Mouse (Mus musculus): ENCODE data around the gene Otoa. TPM values are rescaled to one million over a fixed set of nuclear protein-coding genes. Genes with fewer than 3 reads are reported as not detected.

Otoa gene
- polyA plus RNA-seq (2012; rRNA removed): 0.02 and 0.05 TPM in 2 replicates

DNA sequence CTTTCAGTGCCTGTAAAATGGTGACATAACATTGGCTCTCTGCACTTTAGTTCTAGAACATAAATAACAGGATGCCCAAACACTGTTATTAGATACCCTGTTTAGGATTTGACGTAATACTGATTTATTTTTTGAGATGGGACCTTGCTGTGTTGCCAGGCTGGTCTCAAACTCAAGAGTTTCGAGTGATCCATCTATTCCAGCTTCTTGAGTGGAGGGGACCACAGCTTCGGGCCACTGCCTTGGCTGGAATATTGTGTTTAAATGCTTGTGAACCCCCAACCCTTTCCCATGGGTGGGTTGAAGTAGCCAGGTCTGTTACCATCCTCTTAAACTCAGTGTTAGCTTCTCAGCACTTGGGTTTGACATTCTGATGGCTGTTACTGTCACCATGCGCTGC, at the start of gene Otoa:
Gene Otoa, plus strand, starts transcription at position 301 of the 400 bp plus-strand sequence.
- Histone ChIP-seq H3K27me3 (ENCODE audit: control insufficient read depth, insufficient read depth, low read length) (no peaks in the 10 kb centered on the region), H3K4me1 (ENCODE audit: control insufficient read depth, insufficient read depth, insufficient read length) (no peaks in the 10 kb centered on the region), H3K36me3 (ENCODE audit: control insufficient read depth, insufficient read depth, low read length) (0 out of 2 replicates have a peak, but pooled peaks cover 2% of the 10 kb centered on the region), H3K4me3 (ENCODE audit: extremely low read depth, insufficient read depth, insufficient read length) (no peak within 1 kb of the TSS), H3K27ac (ENCODE audit: insufficient read depth, low read length) (no peak within 1 kb of the TSS)
- DNase-seq (ENCODE audit: low read depth in 1 of 2, low spot score in 2 of 2): no peak
- no peak for TF ChIP-seq POLR2A (IDR thresholded peaks at IDR 0.05; ENCODE audit: low read depth, low read length)
- no peak for TF ChIP-seq CTCF (IDR thresholded peaks at IDR 0.05; ENCODE audit: extremely low read depth, insufficient read depth, insufficient read length, insufficient replicate concordance)
- WGBS: 91% methylated on average over 4 of the region's 4 CpGs

DNA sequence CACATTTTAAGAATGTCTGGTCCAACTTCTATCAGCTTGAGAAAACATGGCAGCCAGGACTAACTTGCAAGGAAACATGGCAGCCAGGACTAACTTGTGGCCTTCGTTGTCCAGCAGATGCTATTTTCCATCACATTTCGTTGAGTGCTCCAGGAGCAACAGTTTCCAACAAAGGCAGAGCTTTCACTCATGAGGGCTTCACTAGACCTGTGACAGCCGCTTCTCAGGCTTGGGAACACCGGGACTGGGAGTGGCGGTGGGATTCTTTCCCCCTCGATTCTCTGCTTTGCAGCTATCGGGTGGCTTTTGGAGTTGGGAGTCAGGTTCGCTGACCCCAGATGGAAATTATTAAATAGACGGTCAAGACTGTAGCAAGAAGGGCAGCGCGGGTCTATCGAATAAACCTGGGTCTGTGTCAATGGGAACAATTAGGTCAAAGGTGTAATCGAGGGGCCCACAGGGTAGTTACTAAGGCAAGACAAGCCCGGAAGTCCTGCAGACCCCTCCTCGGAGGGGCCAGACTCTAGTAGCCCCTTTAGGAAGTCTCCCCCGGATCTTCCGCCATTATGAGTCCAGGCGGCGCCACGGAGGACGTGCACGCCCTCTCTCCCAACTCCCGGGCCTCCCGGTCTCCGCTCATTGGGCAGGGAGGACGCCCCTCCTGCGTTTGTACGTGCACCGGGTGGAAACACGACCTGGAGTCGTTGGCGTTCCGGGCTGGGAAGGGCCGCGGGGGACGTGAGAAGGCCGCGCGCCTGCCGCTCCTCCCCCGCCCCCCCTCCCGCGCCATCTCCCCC, 47.4 kb upstream of the Otoa start, which contains the start of gene Mettl9:
Gene Mettl9, plus strand, starts transcription at position 590 of the 797 bp plus-strand sequence.
- Histone ChIP-seq H3K27me3 (ENCODE audit: control insufficient read depth, insufficient read depth, low read length) (no peaks in the 10 kb centered on the region), H3K4me1 (ENCODE audit: control insufficient read depth, insufficient read depth, insufficient read length) (peaks cover 2% of the 10 kb centered on the region; the same call in 1 of the 2 replicates), H3K4me3 (ENCODE audit: extremely low read depth, insufficient read depth, insufficient read length) (peak within 1 kb of the TSS; percentile 91), H3K27ac (ENCODE audit: insufficient read depth, low read length) (peak within 1 kb of the TSS; percentile 83), H3K36me3 (ENCODE audit: control insufficient read depth, insufficient read depth, low read length) (no peaks in the 10 kb centered on the region)
- DNase-seq (ENCODE audit: low read depth in 1 of 2, low spot score in 2 of 2): peak; percentile 85 to 89
- TF ChIP-seq POLR2A (IDR thresholded peaks at IDR 0.05; ENCODE audit: low read depth, low read length): peak; percentile 72
- TF ChIP-seq CTCF (IDR thresholded peaks at IDR 0.05; ENCODE audit: extremely low read depth, insufficient read depth, insufficient read length, insufficient replicate concordance): no peak
- 7% methylated on average over 39 of the region's 43 CpGs for WGBS

GRCm38 (mm10) chr7:121034701-121035141, 46.7 kb upstream of the Otoa start:
- no peaks in the 10 kb centered on the region for H3K36me3 ChIP-seq (ENCODE audit: control insufficient read depth, insufficient read depth, low read length)
- peaks cover 2% of the 10 kb centered on the region; the same call in 1 of the 2 replicates for H3K4me1 ChIP-seq (ENCODE audit: control insufficient read depth, insufficient read depth, insufficient read length)
- no peaks in the 10 kb centered on the region for H3K27me3 ChIP-seq (ENCODE audit: control insufficient read depth, insufficient read depth, low read length)
- H3K4me3 ChIP-seq (ENCODE audit: extremely low read depth, insufficient read depth, insufficient read length): peak overlapping the region; percentile 91
- TF ChIP-seq POLR2A (IDR thresholded peaks at IDR 0.05; ENCODE audit: low read depth, low read length) (no peak), CTCF (IDR thresholded peaks at IDR 0.05; ENCODE audit: extremely low read depth, insufficient read depth, insufficient read length, insufficient replicate concordance) (no peak)
- DNase-seq (ENCODE audit: low read depth in 1 of 2, low spot score in 2 of 2): no peak
- 1% methylated on average over 43 of the region's 63 CpGs for WGBS
- peak overlapping the region; percentile 83 for H3K27ac ChIP-seq (ENCODE audit: insufficient read depth, low read length)

DNA sequence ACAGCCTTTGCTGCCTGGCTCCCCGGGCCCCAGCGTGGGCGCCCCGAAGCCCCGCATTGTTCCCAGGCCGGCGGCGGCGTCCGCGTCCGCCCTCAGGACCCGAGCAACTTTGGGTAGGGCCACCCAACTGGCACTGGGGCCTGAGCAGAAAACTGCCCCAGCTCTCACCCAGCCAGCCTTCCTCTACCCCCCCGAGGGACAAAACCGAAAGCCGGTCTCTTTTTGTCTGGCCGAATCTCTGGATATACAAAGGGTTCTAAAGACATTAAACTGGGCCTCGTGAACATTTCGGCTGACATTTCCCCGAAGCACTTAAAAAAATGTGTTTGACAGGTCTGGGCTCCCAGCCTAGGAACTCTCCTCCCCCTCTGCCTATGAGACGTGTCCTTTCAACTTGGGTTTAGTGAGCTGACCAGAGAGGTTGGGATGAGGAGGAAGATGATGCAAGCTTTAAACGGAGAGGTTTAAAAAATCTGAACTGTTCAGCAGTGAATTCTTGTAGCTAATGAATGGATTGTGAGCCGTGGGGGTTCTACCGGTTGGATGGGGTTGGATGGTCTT, 46.2 kb upstream of the Otoa start:
- H3K36me3 ChIP-seq (ENCODE audit: control insufficient read depth, insufficient read depth, low read length): no peaks in the 10 kb centered on the region
- peaks cover 2% of the 10 kb centered on the region; the same call in 1 of the 2 replicates for H3K4me1 ChIP-seq (ENCODE audit: control insufficient read depth, insufficient read depth, insufficient read length)
- TF ChIP-seq POLR2A (IDR thresholded peaks at IDR 0.05; ENCODE audit: low read depth, low read length) (no peak), CTCF (IDR thresholded peaks at IDR 0.05; ENCODE audit: extremely low read depth, insufficient read depth, insufficient read length, insufficient replicate concordance) (no peak)
- WGBS: 1% methylated on average over 24 of the region's 24 CpGs
- peak overlapping the region; percentile 83 for H3K27ac ChIP-seq (ENCODE audit: insufficient read depth, low read length)
- DNase-seq (ENCODE audit: low read depth in 1 of 2, low spot score in 2 of 2): peak in 1 of 2 experiments; percentile 6
- peak overlapping the region; percentile 91 for H3K4me3 ChIP-seq (ENCODE audit: extremely low read depth, insufficient read depth, insufficient read length)
- H3K27me3 ChIP-seq (ENCODE audit: control insufficient read depth, insufficient read depth, low read length): no peaks in the 10 kb centered on the region

GRCm38 (mm10) chr7:121040595-121040994, 40.9 kb upstream of the Otoa start:
- Histone ChIP-seq H3K36me3 (ENCODE audit: control insufficient read depth, insufficient read depth, low read length) (no peaks in the 10 kb centered on the region), H3K4me1 (ENCODE audit: control insufficient read depth, insufficient read depth, insufficient read length) (no peaks in the 10 kb centered on the region; the same call in 1 of the 2 replicates)

DNA sequence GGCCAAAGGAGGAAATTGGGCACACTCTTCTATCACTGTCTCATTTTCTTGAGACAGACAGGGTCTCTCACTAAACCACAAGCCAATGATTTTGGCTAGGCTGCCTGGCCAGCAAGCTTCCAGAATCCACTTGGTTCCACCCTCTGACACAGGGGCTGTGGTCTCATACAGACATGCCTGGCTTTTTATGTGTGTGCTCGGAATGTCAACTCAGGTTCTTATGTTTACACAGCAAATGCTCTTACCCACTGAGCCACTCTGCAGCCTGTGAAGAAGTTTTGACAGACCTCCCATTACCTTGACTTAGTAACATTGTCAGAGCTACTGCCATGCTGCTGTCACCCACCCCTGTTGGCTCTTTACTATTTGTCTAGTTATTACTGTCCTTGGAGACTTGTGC, 39.5 kb upstream of the Otoa start:
- WGBS: 78% methylated on average over 1 of the region's 1 CpGs
- no peak overlapping the region for H3K4me3 ChIP-seq (ENCODE audit: extremely low read depth, insufficient read depth, insufficient read length)
- H3K4me1 ChIP-seq (ENCODE audit: control insufficient read depth, insufficient read depth, insufficient read length): no peaks in the 10 kb centered on the region; the same call in 1 of the 2 replicates
- H3K27me3 ChIP-seq (ENCODE audit: control insufficient read depth, insufficient read depth, low read length): no peaks in the 10 kb centered on the region
- no peak overlapping the region for H3K27ac ChIP-seq (ENCODE audit: insufficient read depth, low read length)
- H3K36me3 ChIP-seq (ENCODE audit: control insufficient read depth, insufficient read depth, low read length): no peaks in the 10 kb centered on the region
- no peak for DNase-seq (ENCODE audit: low read depth in 1 of 2, low spot score in 2 of 2)
- TF ChIP-seq CTCF (IDR thresholded peaks at IDR 0.05; ENCODE audit: extremely low read depth, insufficient read depth, insufficient read length, insufficient replicate concordance) (no peak), POLR2A (IDR thresholded peaks at IDR 0.05; ENCODE audit: low read depth, low read length) (no peak)

More at GRCm38 (mm10) chr7:121040595-121040994, 40.9 kb upstream of the Otoa start:
- no peak for DNase-seq (ENCODE audit: low read depth in 1 of 2, low spot score in 2 of 2)
- Histone ChIP-seq H3K27ac (ENCODE audit: insufficient read depth, low read length) (no peak overlapping the region), H3K27me3 (ENCODE audit: control insufficient read depth, insufficient read depth, low read length) (no peaks in the 10 kb centered on the region), H3K4me3 (ENCODE audit: extremely low read depth, insufficient read depth, insufficient read length) (no peak overlapping the region)
- TF ChIP-seq CTCF (IDR thresholded peaks at IDR 0.05; ENCODE audit: extremely low read depth, insufficient read depth, insufficient read length, insufficient replicate concordance): no peak
- TF ChIP-seq POLR2A (IDR thresholded peaks at IDR 0.05; ENCODE audit: low read depth, low read length): no peak
- 48% methylated on average over 4 of the region's 4 CpGs for WGBS

Data from spleen, adult 2 months (tissue).